Mouse (Mus musculus) ovary, postnatal 10 days (tissue): Measurements from ENCODE around the gene Prcp.
"Not testable (repeated sequence)": the region's sequence is repeated elsewhere in the genome, so short reads cannot be mapped to it uniquely, and the experiment has no call there.

Experiments used
- DNase-seq: peaks from one replicate; pipeline ENCODE4 v3.0.0; 2022; ENCODE audit warnings: low spot score

Prcp gene

GRCm38 (mm10) chr7:92890618-92891230 is 16.5 kb downstream of the Prcp start:
- no peak for DNase-seq

GRCm38 (mm10) chr7:92893478-92893877 is 19.2 kb downstream of the Prcp start:
- DNase-seq, result no peak

GRCm38 (mm10) chr7:92896036-92896435 is 21.8 kb downstream of the Prcp start:
- no peak for DNase-seq

GRCm38 (mm10) chr7:92897021-92897420 is 22.8 kb downstream of the Prcp start:
- DNase-seq, result no peak

- DNase-seq, result no peak
These were observed 29.2 kb downstream of the Prcp start for GRCm38 (mm10) chr7:92903360-92904038.

- not testable (repeated sequence) for DNase-seq
These were observed 30.0 kb downstream of the Prcp start for GRCm38 (mm10) chr7:92904285-92904684.

- DNase-seq, result no peak
These were observed 46.0 kb downstream of the Prcp start for GRCm38 (mm10) chr7:92920172-92920856.

GRCm38 (mm10) chr7:92920857-92921172 is 46.5 kb downstream of the Prcp start:
- DNase-seq, result no peak

GRCm38 (mm10) chr7:92932792-92933191 is 58.5 kb downstream of the Prcp start:
- no peak for DNase-seq

- DNase-seq, result not testable (repeated sequence)
These were observed 59.2 kb downstream of the Prcp start for GRCm38 (mm10) chr7:92933308-92933948.

GRCm38 (mm10) chr7:92936747-92937146 is 62.5 kb downstream of the Prcp start:
- DNase-seq, result no peak

- DNase-seq, result no peak
These were observed 63.7 kb downstream of the Prcp start for GRCm38 (mm10) chr7:92937955-92938354.

- no peak for DNase-seq
These were observed 65.5 kb downstream of the Prcp start for GRCm38 (mm10) chr7:92939776-92940175.

GRCm38 (mm10) chr7:92950775-92951174 is 76.5 kb downstream of the Prcp start:
- no peak for DNase-seq

- DNase-seq, result no peak
These were observed 77.9 kb downstream of the Prcp start for GRCm38 (mm10) chr7:92952210-92952609.

GRCm38 (mm10) chr7:92959758-92960157 is 85.5 kb downstream of the Prcp start:
- DNase-seq, result no peak

- no peak for DNase-seq
These were observed 87.6 kb downstream of the Prcp start for GRCm38 (mm10) chr7:92961876-92962275.

- DNase-seq, result no peak
These were observed 90.7 kb downstream of the Prcp start for GRCm38 (mm10) chr7:92964754-92965501.

- DNase-seq, result no peak
These were observed 93.3 kb downstream of the Prcp start for GRCm38 (mm10) chr7:92967381-92968127.

GRCm38 (mm10) chr7:92977429-92977828 is 103.2 kb downstream of the Prcp start:
- DNase-seq, result no peak

GRCm38 (mm10) chr7:92978225-92978624 is 104.0 kb downstream of the Prcp start:
- no peak for DNase-seq
